Mouse (Mus musculus): ENCODE results near the gene Ap3d1. TPM values are rescaled to one million over a fixed set of nuclear protein-coding genes. Genes with fewer than 3 reads are reported as not detected.

Gene Ap3d1
- total RNA-seq (2022): 100 to 1,000 TPM; 136 to 163 (median 147) TPM

- DNase-seq (ENCODE audit: low spot score in 2 of 2): peak; percentile 97 to 99
Measured at GRCm38 (mm10) chr10:80742180-80742978, at the start of gene Ap3d1. Ap3d1 (minus strand) TSS chr10:80742264.

GRCm38 (mm10) chr10:80791476-80792174, 49.6 kb upstream of the Ap3d1 start:
- DNase-seq (ENCODE audit: low spot score in 2 of 2): no peak

GRCm38 (mm10) chr10:80790761-80791404, 48.8 kb upstream of the Ap3d1 start:
- DNase-seq (ENCODE audit: low spot score in 2 of 2): no peak

- no peak for DNase-seq (ENCODE audit: low spot score in 2 of 2)
Measured at GRCm38 (mm10) chr10:80787517-80787916, 45.5 kb upstream of the Ap3d1 start.

- no peak for DNase-seq (ENCODE audit: low spot score in 2 of 2)
Measured at GRCm38 (mm10) chr10:80785963-80786362, 43.9 kb upstream of the Ap3d1 start.

- no peak for DNase-seq (ENCODE audit: low spot score in 2 of 2)
Measured at GRCm38 (mm10) chr10:80784871-80785270, 42.8 kb upstream of the Ap3d1 start.

GRCm38 (mm10) chr10:80784302-80784701, 42.2 kb upstream of the Ap3d1 start:
- DNase-seq (ENCODE audit: low spot score in 2 of 2): no peak

GRCm38 (mm10) chr10:80779565-80779964, 37.5 kb upstream of the Ap3d1 start:
- DNase-seq (ENCODE audit: low spot score in 2 of 2): no peak

GRCm38 (mm10) chr10:80777123-80777522, 35.1 kb upstream of the Ap3d1 start:
- DNase-seq (ENCODE audit: low spot score in 2 of 2): no peak

- no peak for DNase-seq (ENCODE audit: low spot score in 2 of 2)
Measured at GRCm38 (mm10) chr10:80776358-80776869, 34.4 kb upstream of the Ap3d1 start.

GRCm38 (mm10) chr10:80775731-80776130, 33.7 kb upstream of the Ap3d1 start:
- no peak for DNase-seq (ENCODE audit: low spot score in 2 of 2)

GRCm38 (mm10) chr10:80774981-80775380, 32.9 kb upstream of the Ap3d1 start:
- no peak for DNase-seq (ENCODE audit: low spot score in 2 of 2)

GRCm38 (mm10) chr10:80774549-80774948, 32.5 kb upstream of the Ap3d1 start:
- DNase-seq (ENCODE audit: low spot score in 2 of 2): peak; percentile 88 to 90

GRCm38 (mm10) chr10:80773816-80774215, 31.8 kb upstream of the Ap3d1 start:
- no peak for DNase-seq (ENCODE audit: low spot score in 2 of 2)

GRCm38 (mm10) chr10:80768365-80768764, 26.3 kb upstream of the Ap3d1 start:
- DNase-seq (ENCODE audit: low spot score in 2 of 2): no peak

GRCm38 (mm10) chr10:80766161-80766815, 24.2 kb upstream of the Ap3d1 start:
- no peak for DNase-seq (ENCODE audit: low spot score in 2 of 2)

GRCm38 (mm10) chr10:80765746-80766145, 23.7 kb upstream of the Ap3d1 start:
- no peak for DNase-seq (ENCODE audit: low spot score in 2 of 2)

GRCm38 (mm10) chr10:80763502-80763901, 21.4 kb upstream of the Ap3d1 start:
- DNase-seq (ENCODE audit: low spot score in 2 of 2): no peak

GRCm38 (mm10) chr10:80761821-80762220, 19.8 kb upstream of the Ap3d1 start:
- DNase-seq (ENCODE audit: low spot score in 2 of 2): no peak

- no peak for DNase-seq (ENCODE audit: low spot score in 2 of 2)
Measured at GRCm38 (mm10) chr10:80760596-80761524, 18.8 kb upstream of the Ap3d1 start.

Data from layer of hippocampus, adult 8-10 months (tissue).